Mouse (Mus musculus): ENCODE measurements around the gene Zfp821. TPM values are rescaled to one million over a fixed set of nuclear protein-coding genes. Genes with fewer than 3 reads are reported as not detected.

Gene Zfp821
- total and polyA plus RNA-seq, 3 experiments: 3.4 to 5.2 (median 5.1) TPM

GRCm38 (mm10) chr8:109656860-109657259, 48.5 kb upstream of the Zfp821 start:
- no peak overlapping the region for H3K4me2 ChIP-seq (ENCODE audit: insufficient read depth, low read depth, poor library complexity, severe bottlenecking)
- no peak overlapping the region for H3K4me3 ChIP-seq (replicated peaks in 1 of 3; ENCODE audit: low read depth in 2 of 3, low read length in 2 of 3, poor library complexity in 1 of 3)
- TF ChIP-seq IRF4 (IDR thresholded peaks at IDR 0.05; ENCODE audit: low read depth, low read length) (no peak), MAX (IDR thresholded peaks at IDR 0.05; ENCODE audit: low read length) (no peak), JUN (IDR thresholded peaks at IDR 0.05; ENCODE audit: insufficient read depth, low read depth, low read length) (no peak), RAD21 (IDR thresholded peaks at IDR 0.05; ENCODE audit: low read depth, low read length) (no peak), TCF12 (IDR thresholded peaks at IDR 0.05; ENCODE audit: low read depth, low read length) (no peak), GABPA (IDR thresholded peaks at IDR 0.05; ENCODE audit: insufficient replicate concordance, low read depth, low read length) (no peak), SMC3 (IDR thresholded peaks at IDR 0.05; ENCODE audit: low read depth, low read length) (no peak), ETS1 (conservative IDR thresholded peaks at IDR 0.05; ENCODE audit: low read depth, low read length) (no peak)
- peaks cover 14 to 76% of the 10 kb centered on the region in 2 experiments for H3K36me3 ChIP-seq (replicated peaks in 1 of 2; ENCODE audit: control insufficient read depth in 1 of 2, insufficient read depth in 1 of 2, low read length in 1 of 2)
- in situ Hi-C loops (cut with MboI; ENCODE audit: low pct_ligation_motif_present, low pct_unique_long_range_greater_than_20kb, low sequenced_read_pairs) (no loop called here), dilution Hi-C loops (cut with MboI; ENCODE audit: extremely low pct_ligation_motif_present, extremely low pct_unique_long_range_greater_than_20kb, low sequenced_read_pairs) (no loop called here)
- H3K27me3 ChIP-seq (replicated peaks): no peaks in the 10 kb centered on the region
- no peak overlapping the region for H3K27ac ChIP-seq (ENCODE audit: insufficient read depth, low read depth)
- no peaks in the 10 kb centered on the region for H3K79me2 ChIP-seq (replicated peaks; ENCODE audit: control insufficient read depth, extremely low read depth, insufficient read depth, poor library complexity, severe bottlenecking)
- no peaks in the 10 kb centered on the region for H3K4me1 ChIP-seq (ENCODE audit: control insufficient read depth in 1 of 2, insufficient read depth in 2 of 2)
- DNase-seq (ENCODE audit: extremely low read depth): no peak
- no peaks in the 10 kb centered on the region for H3K9me3 ChIP-seq (replicated peaks; ENCODE audit: low read length)
- H3K9ac ChIP-seq (ENCODE audit: insufficient read depth, low read depth): no peak overlapping the region

- Histone ChIP-seq H3K9ac (ENCODE audit: insufficient read depth, low read depth) (no peak overlapping the region), H3K27me3 (replicated peaks) (no peaks in the 10 kb centered on the region), H3K4me1 (ENCODE audit: control insufficient read depth in 1 of 2, insufficient read depth in 2 of 2) (no peaks in the 10 kb centered on the region), H3K79me2 (replicated peaks; ENCODE audit: control insufficient read depth, extremely low read depth, insufficient read depth, poor library complexity, severe bottlenecking) (no peaks in the 10 kb centered on the region), H3K9me3 (replicated peaks; ENCODE audit: low read length) (no peaks in the 10 kb centered on the region), H3K36me3 (replicated peaks in 1 of 2; ENCODE audit: control insufficient read depth in 1 of 2, insufficient read depth in 1 of 2, low read length in 1 of 2) (peaks cover 21 to 74% of the 10 kb centered on the region in 2 experiments), H3K4me2 (ENCODE audit: insufficient read depth, low read depth, poor library complexity, severe bottlenecking) (no peak overlapping the region), H3K4me3 (replicated peaks in 1 of 3; ENCODE audit: low read depth in 2 of 3, low read length in 2 of 3, poor library complexity in 1 of 3) (no peak overlapping the region), H3K27ac (ENCODE audit: insufficient read depth, low read depth) (no peak overlapping the region)
- in situ Hi-C loops (cut with MboI; ENCODE audit: low pct_ligation_motif_present, low pct_unique_long_range_greater_than_20kb, low sequenced_read_pairs) (no loop called here), dilution Hi-C loops (cut with MboI; ENCODE audit: extremely low pct_ligation_motif_present, extremely low pct_unique_long_range_greater_than_20kb, low sequenced_read_pairs) (no loop called here)
- TF ChIP-seq ZNF384 (IDR thresholded peaks at IDR 0.05; ENCODE audit: low read depth, low read length) (no peak), CHD1 (IDR thresholded peaks at IDR 0.05; ENCODE audit: low read depth, low read length) (no peak), MXI1 (IDR thresholded peaks at IDR 0.05; ENCODE audit: low read depth, low read length) (no peak), GABPA (IDR thresholded peaks at IDR 0.05; ENCODE audit: insufficient replicate concordance, low read depth, low read length) (no peak), NRF1 (IDR thresholded peaks at IDR 0.05; ENCODE audit: low read depth, low read length) (no peak), NELFE (IDR thresholded peaks at IDR 0.05; ENCODE audit: low read depth, low read length) (no peak), ZKSCAN1 (IDR thresholded peaks at IDR 0.05; ENCODE audit: borderline replicate concordance, low read depth, low read length) (no peak), CHD2 (IDR thresholded peaks at IDR 0.05; ENCODE audit: low read length) (no peak), EP300 (IDR thresholded peaks at IDR 0.05; ENCODE audit: low read length) (no peak), USF1 (IDR thresholded peaks at IDR 0.05; ENCODE audit: low read depth, low read length) (no peak), BHLHE40 (IDR thresholded peaks at IDR 0.05; ENCODE audit: low read depth, low read length) (no peak), TBP (conservative IDR thresholded peaks at IDR 0.05; ENCODE audit: low read depth, low read length) (no peak), ZC3H11A (IDR thresholded peaks at IDR 0.05; ENCODE audit: low read depth, low read length) (no peak), PAX5 (IDR thresholded peaks at IDR 0.05; ENCODE audit: low read length) (no peak), ETS1 (conservative IDR thresholded peaks at IDR 0.05; ENCODE audit: low read depth, low read length) (no peak), TCF12 (IDR thresholded peaks at IDR 0.05; ENCODE audit: low read depth, low read length) (no peak), MAX (IDR thresholded peaks at IDR 0.05; ENCODE audit: low read length) (no peak)
- DNase-seq (ENCODE audit: extremely low read depth): no peak
Measured at GRCm38 (mm10) chr8:109662328-109662727, 43.0 kb upstream of the Zfp821 start.

Measured in CH12.LX (cell line).